Mouse (Mus musculus) kidney, embryonic 15.5 days (tissue): Measurements from ENCODE around the gene Ces3a. TPM values are rescaled to one million over a fixed set of nuclear protein-coding genes. Genes with fewer than 3 reads are reported as not detected.

Source experiments
- ATAC-seq: fragments of 200-750 bp; cut with Nextera tagmentation; replicated peaks from 2 replicates; pipeline ENCODE4 v1.8.0; 2017; ENCODE audit warnings: moderate TSS enrichment; ENCODE audit not compliant: low FRiP score
- H3K27ac ChIP-seq: fragments of 300-500 bp; sonication (generic); 2 replicates; pipeline ENCODE4 v1.5.1; 2015; ENCODE audit warnings: mild to moderate bottlenecking, inconsistent platforms
- H3K27me3 ChIP-seq: fragments of 300-500 bp; sonication (generic); 2 replicates; pipeline ENCODE4 v1.6.1; 2015; ENCODE audit warnings: inconsistent platforms
- H3K36me3 ChIP-seq: fragments of 300-500 bp; sonication (generic); 2 replicates; pipeline ENCODE4 v1.6.1; 2015; ENCODE audit warnings: inconsistent platforms
- H3K4me1 ChIP-seq: fragments of 300-500 bp; sonication (generic); 2 replicates; pipeline ENCODE4 v1.6.1; 2015; ENCODE audit warnings: inconsistent platforms
- H3K4me2 ChIP-seq: fragments of 300-500 bp; sonication (generic); 2 replicates; pipeline ENCODE4 v1.6.1; 2015; ENCODE audit warnings: moderate library complexity, mild to moderate bottlenecking, inconsistent platforms
- H3K4me3 ChIP-seq: fragments of 300-500 bp; sonication (generic); replicated peaks from 2 replicates; pipeline ENCODE4 v1.5.1; 2015; ENCODE audit warnings: mild to moderate bottlenecking, inconsistent platforms
- H3K9ac ChIP-seq: fragments of 300-500 bp; sonication (generic); 2 replicates; pipeline ENCODE4 v1.6.1; 2015; ENCODE audit warnings: mild to moderate bottlenecking, inconsistent platforms
- H3K9me3 ChIP-seq: fragments of 300-500 bp; sonication (generic); replicated peaks from 2 replicates; pipeline ENCODE4 v1.6.1; 2016; ENCODE audit warnings: inconsistent platforms
- WGBS: fragments of 180-500 bp; shearing (Covaris S2); methylation state at CpG from one replicate; pipeline ENCODE4 v1.1.7; 2015; ENCODE audit warnings: mixed read lengths; 5-methylcytosine and 5-hydroxymethylcytosine counted together
- polyA plus RNA-seq: library from polyadenylated mRNA; unstranded; fragments of >200 nt; fragmentation: Nextera tagmentation; extraction: Ambion mirVana; gene quantifications from 2 replicates; pipeline ENCODE4 v1.2.1, GENCODE M21; 2015

The Ces3a gene
- not detected in 2 replicates for polyA plus RNA-seq

DNA sequence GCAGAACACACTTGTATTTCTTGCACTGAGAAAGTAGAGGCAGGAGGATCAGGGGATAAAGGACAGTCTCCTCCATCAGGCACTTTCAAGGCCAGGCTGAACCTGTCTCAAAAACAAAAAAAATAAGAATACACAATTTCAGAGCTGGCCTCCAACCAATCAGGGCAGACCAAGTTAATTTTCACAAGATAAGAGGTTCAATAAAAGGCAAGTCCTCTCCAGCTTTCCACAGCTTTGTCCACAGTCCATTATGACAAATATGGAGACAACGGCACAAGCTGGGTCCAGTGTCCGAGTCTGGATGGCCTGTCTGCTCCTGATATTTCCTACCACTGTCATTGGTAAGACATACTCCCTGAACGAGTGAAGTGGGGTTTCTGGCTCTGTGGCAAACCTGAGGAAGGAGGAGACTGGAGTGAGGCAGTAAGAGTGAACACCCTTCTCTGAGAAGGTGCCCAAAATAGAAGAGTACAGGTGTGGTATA, at the start of gene Ces3a:
Gene Ces3a, plus strand, starts transcription at position 231 of the 484 bp plus-strand sequence.
- Histone ChIP-seq H3K4me1 (no peaks in the 10 kb centered on the region), H3K9ac (no peak within 1 kb of the TSS), H3K9me3 (no peaks in the 10 kb centered on the region), H3K27me3 (no peaks in the 10 kb centered on the region), H3K4me3 (no peak within 1 kb of the TSS), H3K27ac (no peak within 1 kb of the TSS), H3K36me3 (no peaks in the 10 kb centered on the region), H3K4me2 (no peak within 1 kb of the TSS)
- WGBS: 76% methylated on average over 3 of the region's 3 CpGs
- no peak for ATAC-seq

DNA sequence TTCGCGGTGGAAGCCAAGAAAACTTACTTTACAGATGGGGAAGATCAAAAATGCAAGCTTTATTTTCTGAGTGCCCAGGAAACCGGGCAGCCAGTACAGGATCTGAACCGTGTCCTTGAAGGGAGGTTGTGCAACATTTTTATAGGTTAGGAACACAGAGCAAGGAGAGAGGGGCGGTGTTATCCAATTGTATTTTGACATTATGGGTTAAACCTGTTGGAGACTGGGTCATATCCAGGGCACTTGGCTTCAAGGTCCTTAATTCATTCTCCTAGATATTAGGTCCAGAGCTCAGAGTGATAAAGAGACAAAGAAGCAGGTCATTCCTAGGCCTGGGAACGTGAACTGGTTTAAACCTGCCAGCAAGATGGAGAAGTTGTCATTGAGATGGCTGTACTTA, 49.2 kb upstream of the Ces3a start:
- Histone ChIP-seq H3K27ac (no peak overlapping the region), H3K27me3 (no peaks in the 10 kb centered on the region), H3K4me3 (no peak overlapping the region), H3K9me3 (no peaks in the 10 kb centered on the region), H3K36me3 (no peaks in the 10 kb centered on the region), H3K9ac (no peak overlapping the region), H3K4me2 (no peak overlapping the region), H3K4me1 (no peaks in the 10 kb centered on the region)
- ATAC-seq: no peak
- 78% methylated on average over 6 of the region's 6 CpGs for WGBS

DNA sequence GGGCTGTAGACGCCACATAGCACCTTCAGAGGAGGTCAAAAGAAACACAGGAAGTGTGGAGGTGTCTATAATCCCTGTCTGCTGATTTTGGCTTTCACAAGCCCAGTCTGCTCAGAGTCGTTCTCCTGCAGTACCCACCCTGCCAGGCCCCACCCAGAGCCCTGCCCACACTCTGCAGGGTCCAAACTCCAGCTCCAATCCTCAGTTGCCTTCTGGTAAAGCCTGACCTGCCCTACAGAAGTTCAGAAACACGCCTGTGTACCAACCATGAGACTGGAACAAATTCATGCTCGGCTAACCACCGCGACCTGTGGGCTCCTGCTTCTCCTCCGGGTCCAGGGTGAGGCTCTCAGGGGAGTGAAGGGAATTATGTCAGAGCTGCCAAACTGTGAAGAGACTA, 47.8 kb upstream of the Ces3a start, which contains the start of gene Ces2h:
Gene Ces2h, plus strand, starts transcription at position 268 of the 400 bp plus-strand sequence.
- Histone ChIP-seq H3K4me1 (no peaks in the 10 kb centered on the region), H3K27me3 (no peaks in the 10 kb centered on the region), H3K4me2 (no peak within 1 kb of the TSS), H3K9ac (no peak within 1 kb of the TSS), H3K4me3 (no peak within 1 kb of the TSS), H3K27ac (no peak within 1 kb of the TSS), H3K9me3 (no peaks in the 10 kb centered on the region), H3K36me3 (no peaks in the 10 kb centered on the region)
- ATAC-seq: peak; percentile 62; the same call in 1 of the 2 replicates
- WGBS: 76% methylated on average over 7 of the region's 7 CpGs

DNA sequence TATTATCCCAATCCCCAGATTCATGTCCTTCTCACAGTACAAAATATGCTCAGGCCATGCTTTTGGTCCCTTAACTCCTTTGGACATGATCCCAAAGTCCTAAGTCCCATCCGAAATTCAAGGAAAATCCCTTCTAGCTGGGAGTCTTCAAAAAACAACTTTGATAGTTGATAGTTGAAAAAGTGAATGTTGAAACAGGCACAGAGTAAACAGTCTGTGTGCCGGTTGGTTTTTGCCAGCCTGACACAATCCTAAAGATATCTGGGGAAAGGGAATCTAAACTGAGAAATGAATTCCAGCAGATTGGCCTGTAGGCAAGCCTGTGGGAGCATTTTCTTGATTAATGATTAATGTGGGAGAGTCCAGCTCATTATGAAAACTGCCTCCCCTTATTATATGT, 38.4 kb upstream of the Ces3a start:
- 76% methylated on average over 2 of the region's 2 CpGs for WGBS
- Histone ChIP-seq H3K4me2 (no peak overlapping the region), H3K4me3 (no peak overlapping the region), H3K9me3 (peaks cover 3% of the 10 kb centered on the region; the same call in 1 of the 2 replicates), H3K9ac (no peak overlapping the region), H3K27ac (no peak overlapping the region), H3K27me3 (no peaks in the 10 kb centered on the region), H3K4me1 (no peaks in the 10 kb centered on the region), H3K36me3 (no peaks in the 10 kb centered on the region)
- ATAC-seq: no peak

DNA sequence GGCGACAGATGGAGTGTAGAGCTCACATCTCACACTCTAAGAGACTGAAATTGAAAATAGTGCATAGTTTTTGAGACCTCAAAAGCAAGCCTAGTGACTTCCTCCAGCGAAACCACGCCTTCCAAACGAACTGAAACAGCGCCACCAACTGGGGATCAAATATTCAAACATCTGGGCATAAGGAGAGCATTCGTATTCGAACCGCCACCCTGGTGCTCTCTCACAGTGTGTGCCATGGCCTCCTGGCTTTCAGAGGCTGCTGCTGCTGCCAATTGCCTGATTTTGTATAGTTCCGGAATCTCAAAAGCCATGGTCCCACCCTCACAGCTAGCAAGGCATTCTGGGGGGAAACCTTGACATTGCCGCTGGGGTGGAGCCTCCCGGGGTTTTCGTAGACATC, 37.3 kb upstream of the Ces3a start:
- Histone ChIP-seq H3K27ac (no peak overlapping the region), H3K4me3 (no peak overlapping the region), H3K9ac (no peak overlapping the region), H3K36me3 (no peaks in the 10 kb centered on the region), H3K4me2 (no peak overlapping the region), H3K9me3 (peaks cover 3% of the 10 kb centered on the region; the same call in 1 of the 2 replicates), H3K27me3 (no peaks in the 10 kb centered on the region), H3K4me1 (no peaks in the 10 kb centered on the region)
- no peak for ATAC-seq
- WGBS: 81% methylated on average over 12 of the region's 12 CpGs

DNA sequence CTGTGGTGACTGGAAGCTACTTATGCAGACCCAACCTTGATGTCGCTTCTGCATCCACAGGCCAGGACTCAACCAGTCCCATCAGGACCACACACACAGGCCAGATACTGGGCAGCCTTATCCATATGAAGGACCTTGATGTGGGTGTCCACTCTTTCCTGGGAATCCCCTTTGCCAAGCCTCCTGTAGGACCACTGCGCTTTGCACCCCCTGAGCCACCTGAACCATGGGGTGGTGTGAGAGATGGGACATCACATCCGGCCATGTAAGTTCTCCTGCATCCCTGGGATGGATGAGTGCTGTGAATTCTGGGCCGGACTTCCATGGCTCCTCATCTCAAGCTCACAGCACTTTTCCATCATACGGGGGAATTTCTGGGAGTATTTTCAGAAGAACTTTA, 34.0 kb upstream of the Ces3a start:
- H3K27ac ChIP-seq: no peak overlapping the region
- no peak overlapping the region for H3K4me2 ChIP-seq
- H3K9me3 ChIP-seq: no peaks in the 10 kb centered on the region; the same call in 1 of the 2 replicates
- no peaks in the 10 kb centered on the region for H3K27me3 ChIP-seq
- no peaks in the 10 kb centered on the region for H3K36me3 ChIP-seq
- no peak overlapping the region for H3K9ac ChIP-seq
- H3K4me1 ChIP-seq: no peaks in the 10 kb centered on the region
- ATAC-seq: no peak
- no peak overlapping the region for H3K4me3 ChIP-seq
- WGBS: 90% methylated on average over 5 of the region's 5 CpGs

DNA sequence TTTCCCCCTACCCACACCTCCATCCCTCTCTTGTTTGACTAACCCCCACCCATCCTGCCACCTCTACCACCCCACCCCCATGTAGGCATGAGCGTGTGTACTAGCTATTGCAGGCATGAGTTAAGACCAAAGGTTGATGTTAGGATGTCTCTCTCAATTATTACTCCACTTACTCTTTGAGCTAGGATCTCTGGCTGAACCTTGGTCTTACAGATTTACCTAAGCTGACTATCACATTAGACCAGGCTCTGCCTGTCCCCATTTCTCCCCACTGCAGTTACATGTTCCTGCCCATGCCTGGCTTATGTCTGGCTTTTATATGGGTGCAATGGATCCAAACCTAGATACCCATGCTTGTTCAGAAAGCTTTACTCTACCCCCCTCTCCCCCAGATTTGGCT, 26.4 kb upstream of the Ces3a start:
- no peaks in the 10 kb centered on the region for H3K9me3 ChIP-seq
- H3K27ac ChIP-seq: no peak overlapping the region
- H3K4me2 ChIP-seq: no peak overlapping the region
- no peaks in the 10 kb centered on the region for H3K27me3 ChIP-seq
- H3K36me3 ChIP-seq: no peaks in the 10 kb centered on the region
- H3K4me1 ChIP-seq: no peaks in the 10 kb centered on the region
- H3K4me3 ChIP-seq: no peak overlapping the region
- H3K9ac ChIP-seq: no peak overlapping the region
- no peak for ATAC-seq
- 70% methylated on average over 1 of the region's 1 CpGs for WGBS

DNA sequence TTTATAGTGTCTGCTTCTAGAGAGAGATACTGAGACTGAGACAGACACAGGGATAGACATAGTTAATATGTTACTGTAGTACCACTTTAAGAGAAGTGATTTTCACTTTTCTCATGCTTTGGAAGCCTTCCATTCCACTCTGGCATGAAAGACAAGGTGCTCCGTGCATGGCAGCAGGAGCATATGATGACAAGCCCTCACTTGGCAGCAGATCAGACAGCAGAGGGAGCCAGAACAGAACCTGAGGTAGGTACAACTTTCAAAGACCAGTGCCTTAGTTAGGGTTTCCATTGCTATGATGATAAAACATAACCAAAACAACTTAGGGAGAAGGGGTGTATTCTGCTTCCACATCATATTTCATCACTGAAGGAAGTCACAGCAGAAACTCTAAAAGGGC, 25.3 kb upstream of the Ces3a start:
- no peak overlapping the region for H3K27ac ChIP-seq

DNA sequence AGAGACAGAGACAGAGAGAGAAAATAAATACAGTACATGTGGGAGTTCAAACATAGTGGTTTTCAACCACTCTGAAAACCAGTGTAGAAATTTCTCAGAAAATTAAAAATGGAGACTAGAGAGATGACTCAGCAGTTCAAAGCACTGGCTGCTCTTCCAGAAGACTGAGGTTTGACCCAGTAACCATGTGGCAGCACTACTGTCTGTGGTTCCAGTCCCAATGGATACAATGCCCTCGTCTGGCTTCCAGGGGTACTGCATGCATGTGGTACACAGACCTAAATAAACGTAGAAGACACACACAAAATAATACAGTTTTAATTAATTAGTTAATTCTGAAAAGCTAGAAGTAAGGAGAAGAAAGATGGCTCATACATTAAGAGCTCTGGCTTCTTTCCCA, 23.4 kb upstream of the Ces3a start:
- no peaks in the 10 kb centered on the region; the same call in 1 of the 2 replicates for H3K9me3 ChIP-seq
- H3K27me3 ChIP-seq: no peaks in the 10 kb centered on the region
- no peak overlapping the region for H3K27ac ChIP-seq
- ATAC-seq: no peak
- H3K4me2 ChIP-seq: no peak overlapping the region
- no peaks in the 10 kb centered on the region for H3K4me1 ChIP-seq
- H3K36me3 ChIP-seq: no peaks in the 10 kb centered on the region
- no peak overlapping the region for H3K4me3 ChIP-seq
- WGBS: 76% methylated on average over 2 of the region's 2 CpGs
- no peak overlapping the region for H3K9ac ChIP-seq

More for the DNA sequence above, 25.3 kb upstream of the Ces3a start:
- Histone ChIP-seq H3K36me3 (no peaks in the 10 kb centered on the region), H3K27me3 (no peaks in the 10 kb centered on the region), H3K4me3 (no peak overlapping the region), H3K4me1 (no peaks in the 10 kb centered on the region), H3K9me3 (no peaks in the 10 kb centered on the region; the same call in 1 of the 2 replicates), H3K9ac (no peak overlapping the region), H3K4me2 (no peak overlapping the region)
- WGBS: 53% methylated on average over 1 of the region's 1 CpGs
- ATAC-seq: no peak

DNA sequence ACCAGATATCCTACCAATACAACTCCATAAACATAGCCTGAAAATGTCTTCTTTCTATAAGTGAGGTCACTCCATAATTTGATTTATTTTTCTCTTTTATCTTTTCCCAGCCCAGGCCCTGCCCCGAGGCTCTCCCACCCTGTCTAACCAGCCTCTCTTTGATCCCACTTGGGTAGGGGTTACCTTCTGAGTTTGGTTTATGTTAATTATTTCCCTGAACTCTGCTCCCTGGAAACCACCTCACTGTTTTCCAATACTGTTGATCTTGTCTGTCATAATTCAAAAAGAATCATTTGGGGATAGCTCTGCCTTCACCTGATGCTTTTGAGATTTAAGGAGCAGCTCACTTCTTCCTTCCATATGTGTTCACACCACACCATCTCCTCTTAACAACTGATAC, 4.9 kb upstream of the Ces3a start:
- Histone ChIP-seq H3K9me3 (no peaks in the 10 kb centered on the region), H3K4me1 (no peaks in the 10 kb centered on the region), H3K9ac (no peak overlapping the region), H3K4me3 (no peak overlapping the region), H3K36me3 (no peaks in the 10 kb centered on the region), H3K4me2 (no peak overlapping the region), H3K27ac (no peak overlapping the region), H3K27me3 (no peaks in the 10 kb centered on the region)
- ATAC-seq: no peak
- 47% methylated on average over 1 of the region's 1 CpGs for WGBS

DNA sequence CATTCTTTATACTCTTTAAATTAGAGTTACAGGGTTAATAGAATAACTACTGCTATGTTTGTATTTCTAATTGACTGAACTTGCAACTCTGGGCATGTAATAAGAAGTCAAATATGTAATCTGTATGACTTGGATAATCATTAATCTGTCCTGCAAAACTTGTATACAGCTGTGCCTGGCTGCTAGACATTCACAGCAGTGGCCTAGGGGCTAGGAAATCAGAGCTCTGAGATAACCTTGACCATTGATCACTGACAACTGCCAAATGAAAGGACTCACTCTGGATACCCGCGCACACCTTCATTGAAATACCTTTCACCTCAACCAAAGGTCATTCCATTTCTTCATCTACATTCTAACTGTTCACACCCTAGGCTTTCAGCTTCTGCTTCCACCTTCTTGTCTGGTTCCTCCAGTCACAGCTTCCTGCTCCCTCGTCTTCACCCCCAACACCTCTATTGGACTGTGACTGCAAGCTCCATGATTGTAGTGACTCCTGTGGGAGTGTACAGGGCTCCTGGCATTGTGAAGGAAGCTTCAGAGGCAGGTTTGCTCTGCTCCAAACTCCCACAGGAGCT, 2.5 kb upstream of the Ces3a start:
- Histone ChIP-seq H3K9me3 (no peaks in the 10 kb centered on the region), H3K27me3 (no peaks in the 10 kb centered on the region), H3K4me3 (no peak overlapping the region), H3K9ac (no peak overlapping the region), H3K27ac (peak overlapping the region; percentile 45; the same call in 1 of the 2 replicates), H3K4me2 (no peak overlapping the region), H3K36me3 (no peaks in the 10 kb centered on the region), H3K4me1 (no peaks in the 10 kb centered on the region)
- no peak for ATAC-seq
- WGBS: 69% methylated on average over 3 of the region's 3 CpGs

DNA sequence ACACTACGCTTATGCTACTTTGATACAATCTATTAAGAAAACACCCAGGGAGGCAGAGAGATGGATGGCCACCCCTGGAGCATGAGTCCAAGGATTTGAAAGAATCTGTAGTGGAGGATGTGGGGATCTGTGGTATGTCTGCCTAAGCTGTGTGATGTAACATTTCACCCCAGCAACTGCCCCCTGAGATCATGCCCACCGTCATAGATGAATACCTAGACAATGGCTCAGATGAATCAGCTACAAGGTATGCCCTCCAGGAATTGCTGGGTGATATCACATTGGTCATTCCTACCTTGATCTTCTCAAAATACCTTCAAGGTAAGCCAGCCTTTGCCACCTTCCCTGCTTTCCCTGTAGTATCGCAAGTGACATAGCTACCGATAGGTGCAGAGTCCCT, 7.8 kb downstream of the Ces3a start:
- WGBS: 94% methylated on average over 4 of the region's 4 CpGs
- Histone ChIP-seq H3K36me3 (no peaks in the 10 kb centered on the region), H3K9ac (no peak overlapping the region), H3K4me3 (no peak overlapping the region), H3K27me3 (no peaks in the 10 kb centered on the region), H3K27ac (no peak overlapping the region), H3K4me2 (no peak overlapping the region), H3K9me3 (no peaks in the 10 kb centered on the region), H3K4me1 (no peaks in the 10 kb centered on the region)
- ATAC-seq: no peak

DNA sequence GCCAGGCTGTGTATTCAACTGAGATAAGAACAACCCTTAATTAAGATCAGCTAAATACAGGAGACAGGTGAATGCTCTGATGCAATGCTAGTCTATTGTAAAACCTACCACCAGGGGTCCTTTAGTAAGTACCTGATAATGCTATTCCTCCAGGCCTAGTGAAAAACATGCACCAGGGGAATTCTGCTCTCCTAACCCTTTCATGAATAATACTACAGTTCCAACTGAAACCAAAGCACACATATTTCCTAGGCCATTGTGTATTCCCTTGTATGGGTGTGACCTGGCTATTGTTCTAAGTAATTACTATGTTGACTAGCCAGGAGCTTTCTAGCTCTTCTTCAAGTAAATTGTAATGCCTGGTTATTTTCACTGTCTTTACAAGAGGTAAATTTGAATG, 11.7 kb downstream of the Ces3a start:
- Histone ChIP-seq H3K9me3 (no peaks in the 10 kb centered on the region), H3K36me3 (no peaks in the 10 kb centered on the region), H3K4me1 (no peaks in the 10 kb centered on the region), H3K4me2 (no peak overlapping the region), H3K4me3 (no peak overlapping the region), H3K27ac (no peak overlapping the region), H3K27me3 (no peaks in the 10 kb centered on the region), H3K9ac (no peak overlapping the region)
- no peak for ATAC-seq
